Mouse (Mus musculus): ENCODE results near the gene Pspn. TPM values are rescaled to one million over a fixed set of nuclear protein-coding genes. Genes with fewer than 3 reads are reported as not detected.

Pspn gene
- polyA plus RNA-seq, 1 experiment from 2014 or later, result 0.29 TPM

- 0 out of 2 replicates have a peak overlapping the region, but pooled peaks have one; percentile 38 for H3K27ac ChIP-seq
- peaks cover 18% of the 10 kb centered on the region for H3K4me1 ChIP-seq
- no peaks in the 10 kb centered on the region for H3K27me3 ChIP-seq (replicated peaks)
- peaks cover 44% of the 10 kb centered on the region for H3K36me3 ChIP-seq
- peak overlapping the region; percentile 88 for H3K9ac ChIP-seq
- peak overlapping the region; percentile 88 for H3K4me2 ChIP-seq
- no peak for ATAC-seq
- H3K9me3 ChIP-seq (replicated peaks), result no peaks in the 10 kb centered on the region
- H3K4me3 ChIP-seq, result peak overlapping the region; percentile 87
- WGBS (ENCODE audit: insufficient replicate concordance), result 49% methylated on average over 2 of the region's 2 CpGs
These were observed 8.9 kb downstream of the Pspn start for GRCm38 (mm10) chr17:56990966-56991365.

- Histone ChIP-seq H3K9ac (peak within 1 kb of the TSS; percentile 88), H3K4me1 (peaks cover 18% of the 10 kb centered on the region), H3K4me3 (peak within 1 kb of the TSS; percentile 87), H3K27me3 (replicated peaks) (no peaks in the 10 kb centered on the region), H3K27ac (peak within 1 kb of the TSS; percentile 78), H3K9me3 (replicated peaks) (no peaks in the 10 kb centered on the region), H3K36me3 (peaks cover 37% of the 10 kb centered on the region), H3K4me2 (peak within 1 kb of the TSS; percentile 88)
- ATAC-seq, result peak; percentile 95
- whole genome bisulfite sequencing (ENCODE audit: insufficient replicate concordance), result under 1% methylated on average over 51 of the region's 52 CpGs
These were observed 9.6 kb downstream of the Pspn start, which contains the start of gene Clpp for GRCm38 (mm10) chr17:56990115-56990746. Gene Clpp (plus strand): TSS chr17:56990305.

- H3K36me3 ChIP-seq, result peaks cover 31% of the 10 kb centered on the region
- peak overlapping the region; percentile 87 for H3K4me3 ChIP-seq
- peak overlapping the region; percentile 78 for H3K27ac ChIP-seq
- peak overlapping the region; percentile 88 for H3K9ac ChIP-seq
- H3K27me3 ChIP-seq (replicated peaks), result no peaks in the 10 kb centered on the region
- H3K9me3 ChIP-seq (replicated peaks), result no peaks in the 10 kb centered on the region
- peak; percentile 87 for ATAC-seq
- WGBS (ENCODE audit: insufficient replicate concordance), result 3% methylated on average over 25 of the region's 25 CpGs
- peak overlapping the region; percentile 88 for H3K4me2 ChIP-seq
- peaks cover 18% of the 10 kb centered on the region for H3K4me1 ChIP-seq
These were observed 10.2 kb downstream of the Pspn start for GRCm38 (mm10) chr17:56989467-56990114.

- ATAC-seq, result no peak
- peaks cover 25% of the 10 kb centered on the region for H3K36me3 ChIP-seq
- H3K4me1 ChIP-seq, result peaks cover 18% of the 10 kb centered on the region
- peak overlapping the region; percentile 87 for H3K4me3 ChIP-seq
- no peaks in the 10 kb centered on the region for H3K27me3 ChIP-seq (replicated peaks)
- H3K4me2 ChIP-seq, result peak overlapping the region; percentile 88
- H3K27ac ChIP-seq, result no peak overlapping the region
- H3K9me3 ChIP-seq (replicated peaks), result no peaks in the 10 kb centered on the region
- WGBS (ENCODE audit: insufficient replicate concordance), result 67% methylated on average over 7 of the region's 7 CpGs
- peak overlapping the region; percentile 88; the same call in 1 of the 2 replicates for H3K9ac ChIP-seq
These were observed 10.8 kb downstream of the Pspn start for GRCm38 (mm10) chr17:56988921-56989430.

- peaks cover 18% of the 10 kb centered on the region for H3K4me1 ChIP-seq
- no peaks in the 10 kb centered on the region for H3K9me3 ChIP-seq (replicated peaks)
- no peak overlapping the region for H3K4me2 ChIP-seq
- H3K4me3 ChIP-seq, result no peak overlapping the region
- peaks cover 19% of the 10 kb centered on the region for H3K36me3 ChIP-seq
- no peak overlapping the region for H3K9ac ChIP-seq
- H3K27ac ChIP-seq, result no peak overlapping the region
- no peaks in the 10 kb centered on the region for H3K27me3 ChIP-seq (replicated peaks)
- 73% methylated on average over 7 of the region's 7 CpGs for WGBS (ENCODE audit: insufficient replicate concordance)
- no peak for ATAC-seq
These were observed 11.4 kb downstream of the Pspn start for GRCm38 (mm10) chr17:56988441-56988840.

GRCm38 (mm10) chr17:56986105-56986805 lies 13.6 kb downstream of the Pspn start:
- ATAC-seq, result no peak
- H3K9me3 ChIP-seq (replicated peaks), result no peaks in the 10 kb centered on the region

GRCm38 (mm10) chr17:56985656-56986055 lies 14.2 kb downstream of the Pspn start:
- no peak overlapping the region for H3K27ac ChIP-seq
- H3K36me3 ChIP-seq, result no peaks in the 10 kb centered on the region
- H3K4me3 ChIP-seq, result no peak overlapping the region
- no peak overlapping the region for H3K9ac ChIP-seq
- H3K27me3 ChIP-seq (replicated peaks), result no peaks in the 10 kb centered on the region
- WGBS (ENCODE audit: insufficient replicate concordance), result 61% methylated on average over 3 of the region's 3 CpGs
- H3K9me3 ChIP-seq (replicated peaks), result no peaks in the 10 kb centered on the region
- ATAC-seq, result no peak
- peaks cover 2% of the 10 kb centered on the region for H3K4me1 ChIP-seq
- no peak overlapping the region for H3K4me2 ChIP-seq

More at GRCm38 (mm10) chr17:56986105-56986805, 13.6 kb downstream of the Pspn start:
- WGBS (ENCODE audit: insufficient replicate concordance), result 76% methylated on average over 3 of the region's 3 CpGs
- Histone ChIP-seq H3K4me3 (no peak overlapping the region), H3K27ac (no peak overlapping the region), H3K36me3 (no peaks in the 10 kb centered on the region), H3K4me1 (peaks cover 8% of the 10 kb centered on the region), H3K4me2 (no peak overlapping the region), H3K27me3 (replicated peaks) (no peaks in the 10 kb centered on the region), H3K9ac (no peak overlapping the region)

GRCm38 (mm10) chr17:56984886-56985285 lies 14.9 kb downstream of the Pspn start:
- WGBS (ENCODE audit: insufficient replicate concordance), result 66% methylated on average over 9 of the region's 9 CpGs
- Histone ChIP-seq H3K4me1 (0 out of 2 replicates have a peak, but pooled peaks cover 2% of the 10 kb centered on the region), H3K27me3 (replicated peaks) (no peaks in the 10 kb centered on the region), H3K4me3 (no peak overlapping the region), H3K36me3 (no peaks in the 10 kb centered on the region), H3K27ac (no peak overlapping the region), H3K9me3 (replicated peaks) (no peaks in the 10 kb centered on the region), H3K4me2 (no peak overlapping the region), H3K9ac (no peak overlapping the region)
- no peak for ATAC-seq

GRCm38 (mm10) chr17:56982013-56982412 lies 17.8 kb downstream of the Pspn start, which contains the start of gene Acer1:
Gene Acer1 (minus strand): TSS chr17:56982126.
- Histone ChIP-seq H3K9ac (no peak within 1 kb of the TSS), H3K4me1 (0 out of 2 replicates have a peak, but pooled peaks cover 4% of the 10 kb centered on the region)
- 69% methylated on average over 5 of the region's 5 CpGs for WGBS (ENCODE audit: insufficient replicate concordance)

GRCm38 (mm10) chr17:56981049-56981448 lies 18.8 kb downstream of the Pspn start:
- no peak overlapping the region for H3K4me2 ChIP-seq
- H3K4me3 ChIP-seq, result no peak overlapping the region
- no peaks in the 10 kb centered on the region for H3K27me3 ChIP-seq (replicated peaks)
- no peak overlapping the region for H3K9ac ChIP-seq
- H3K4me1 ChIP-seq, result 0 out of 2 replicates have a peak, but pooled peaks cover 10% of the 10 kb centered on the region
- no peak for ATAC-seq
- no peak overlapping the region for H3K27ac ChIP-seq
- no peaks in the 10 kb centered on the region for H3K36me3 ChIP-seq
- WGBS (ENCODE audit: insufficient replicate concordance), result 54% methylated on average over 7 of the region's 7 CpGs
- no peaks in the 10 kb centered on the region for H3K9me3 ChIP-seq (replicated peaks)

More at GRCm38 (mm10) chr17:56982013-56982412, 17.8 kb downstream of the Pspn start, which contains the start of gene Acer1:
- Histone ChIP-seq H3K27ac (no peak within 1 kb of the TSS), H3K36me3 (no peaks in the 10 kb centered on the region), H3K4me2 (no peak within 1 kb of the TSS), H3K27me3 (replicated peaks) (no peaks in the 10 kb centered on the region), H3K4me3 (no peak within 1 kb of the TSS), H3K9me3 (replicated peaks) (no peaks in the 10 kb centered on the region)
- ATAC-seq, result no peak

- no peaks in the 10 kb centered on the region for H3K9me3 ChIP-seq (replicated peaks)
- no peaks in the 10 kb centered on the region for H3K36me3 ChIP-seq
- H3K9ac ChIP-seq, result no peak overlapping the region
- 38% methylated on average over 6 of the region's 8 CpGs for WGBS (ENCODE audit: insufficient replicate concordance)
- no peak overlapping the region for H3K4me2 ChIP-seq
- no peak overlapping the region for H3K27ac ChIP-seq
- H3K27me3 ChIP-seq (replicated peaks), result no peaks in the 10 kb centered on the region
- ATAC-seq, result no peak
- H3K4me1 ChIP-seq, result peaks cover 12% of the 10 kb centered on the region
- no peak overlapping the region for H3K4me3 ChIP-seq
These were observed 20.3 kb downstream of the Pspn start for GRCm38 (mm10) chr17:56979524-56979923.
